Mouse (Mus musculus) cerebellum, adult 2 months (tissue): Measurements from ENCODE around the gene Map4k3.

ENCODE experiments used
- CTCF ChIP-seq: fragments of 200-500 bp; IDR thresholded peaks from 2 replicates; pipeline ENCODE4 v1.5.1; 2011; ENCODE audit warnings: low read depth, mild to moderate bottlenecking, control low read depth, low read length, moderate library complexity, borderline replicate concordance; ENCODE audit not compliant: insufficient read depth
- POLR2A ChIP-seq: fragments of 200-500 bp; IDR thresholded peaks from 2 replicates; pipeline ENCODE4 v1.6.1; 2011; ENCODE audit warnings: low read length, control low read depth, borderline replicate concordance; ENCODE audit not compliant: insufficient read depth

DNA sequence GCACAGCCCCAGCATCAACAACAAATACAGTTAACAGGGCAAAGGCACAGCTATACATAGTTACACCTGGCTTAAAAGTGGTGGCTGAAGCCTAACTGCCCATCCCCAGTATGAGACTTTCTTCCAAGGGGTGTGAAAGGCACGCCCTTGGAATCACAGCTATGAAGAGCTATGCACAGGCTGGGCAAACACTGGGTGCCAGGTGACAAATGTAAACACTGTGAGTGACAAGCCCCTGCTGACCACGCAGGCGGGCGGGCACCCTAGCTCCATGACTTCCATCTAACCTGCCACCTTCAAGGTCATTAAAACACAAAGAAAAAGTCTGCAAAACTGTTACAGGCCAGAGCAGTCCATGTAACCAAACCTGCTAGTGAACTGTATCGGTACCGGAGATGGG lies 19.5 kb downstream of the Map4k3 start:
- TF ChIP-seq POLR2A (no peak), CTCF (no peak)
